Mouse (Mus musculus): ENCODE measurements at regions not wholly inside any gene's neighbourhood (a gene's known extent, or its start where the extent isn't known, plus 50 kb on each side); places are given as distances from the start of the nearest gene placed in this dataset.

GRCm38 (mm10) chr6:135524886-135525285, 162.5 kb downstream of the Emp1 start:
- no peak for DNase-seq (ENCODE audit: low read depth, low spot score)

GRCm38 (mm10) chr6:135525841-135526327, 163.5 kb downstream of the Emp1 start:
- peak; percentile 72 for DNase-seq (ENCODE audit: low read depth, low spot score)

GRCm38 (mm10) chr6:135526460-135527160, 164.3 kb downstream of the Emp1 start:
- peak; percentile 89 for DNase-seq (ENCODE audit: low read depth, low spot score)

GRCm38 (mm10) chr6:135527879-135528278, 165.5 kb downstream of the Emp1 start:
- peak; percentile 88 for DNase-seq (ENCODE audit: low read depth, low spot score)

- DNase-seq (ENCODE audit: low read depth, low spot score) = peak; percentile 44
Measured at GRCm38 (mm10) chr6:135539791-135540646, 177.7 kb downstream of the Emp1 start.

GRCm38 (mm10) chr6:135541566-135541965, 179.2 kb downstream of the Emp1 start:
- no peak for DNase-seq (ENCODE audit: low read depth, low spot score)

GRCm38 (mm10) chr6:135542356-135542755, 180.0 kb downstream of the Emp1 start:
- no peak for DNase-seq (ENCODE audit: low read depth, low spot score)

GRCm38 (mm10) chr6:135543390-135543789, 181.0 kb downstream of the Emp1 start:
- no peak for DNase-seq (ENCODE audit: low read depth, low spot score)

- DNase-seq (ENCODE audit: low read depth, low spot score) = no peak
Measured at GRCm38 (mm10) chr6:135543863-135544262, 181.5 kb downstream of the Emp1 start.

- DNase-seq (ENCODE audit: low read depth, low spot score) = no peak
Measured at GRCm38 (mm10) chr6:135550368-135550950, 188.1 kb downstream of the Emp1 start.

- DNase-seq (ENCODE audit: low read depth, low spot score) = no peak
Measured at GRCm38 (mm10) chr6:135552396-135552795, 190.1 kb downstream of the Emp1 start.

GRCm38 (mm10) chr6:135559501-135559907, 197.2 kb downstream of the Emp1 start:
- DNase-seq (ENCODE audit: low read depth, low spot score) = peak; percentile 99

- DNase-seq (ENCODE audit: low read depth, low spot score) = peak; percentile 80
Measured at GRCm38 (mm10) chr6:135562267-135562666, 199.9 kb downstream of the Emp1 start.

GRCm38 (mm10) chr6:135563766-135564165, 201.4 kb downstream of the Emp1 start:
- no peak for DNase-seq (ENCODE audit: low read depth, low spot score)

GRCm38 (mm10) chr6:135569086-135569485, 206.7 kb downstream of the Emp1 start:
- no peak for DNase-seq (ENCODE audit: low read depth, low spot score)

- DNase-seq (ENCODE audit: low read depth, low spot score) = peak; percentile 24
Measured at GRCm38 (mm10) chr6:135575294-135575693, 212.9 kb downstream of the Emp1 start.

GRCm38 (mm10) chr6:135578728-135579127, 216.4 kb downstream of the Emp1 start:
- peak; percentile 60 for DNase-seq (ENCODE audit: low read depth, low spot score)

- DNase-seq (ENCODE audit: low read depth, low spot score) = peak; percentile 87
Measured at GRCm38 (mm10) chr6:135582567-135582966, 220.2 kb downstream of the Emp1 start.

GRCm38 (mm10) chr6:135584782-135585181, 222.4 kb downstream of the Emp1 start:
- no peak for DNase-seq (ENCODE audit: low read depth, low spot score)

GRCm38 (mm10) chr6:135590084-135590483, 227.7 kb downstream of the Emp1 start:
- DNase-seq (ENCODE audit: low read depth, low spot score) = no peak

GRCm38 (mm10) chr6:135591085-135591484, 228.7 kb downstream of the Emp1 start:
- peak; percentile 77 for DNase-seq (ENCODE audit: low read depth, low spot score)

- no peak for DNase-seq (ENCODE audit: low read depth, low spot score)
Measured at GRCm38 (mm10) chr6:135596358-135596757, 234.0 kb downstream of the Emp1 start.
